Mouse (Mus musculus) hindbrain, embryonic 12.5 days (tissue): ENCODE measurements around the gene Sstr4. TPM values are rescaled to one million over a fixed set of nuclear protein-coding genes. Genes with fewer than 3 reads are reported as not detected.

ENCODE experiments used
- ATAC-seq: fragments of 200-750 bp; cut with Nextera tagmentation; 2 replicates; pipeline ENCODE4 v1.8.0; 2017; ENCODE audit warnings: moderate TSS enrichment; ENCODE audit not compliant: low FRiP score
- H3K27ac ChIP-seq: fragments of 300-500 bp; sonication (generic); 2 replicates; pipeline ENCODE4 v1.5.1; 2016; ENCODE audit warnings: mild to moderate bottlenecking
- H3K27me3 ChIP-seq: fragments of 300-500 bp; sonication (generic); 2 replicates; pipeline ENCODE4 v1.6.1; 2016; ENCODE audit warnings: mild to moderate bottlenecking
- H3K36me3 ChIP-seq: fragments of 300-500 bp; sonication (generic); 2 replicates; pipeline ENCODE4 v1.6.1; 2016; ENCODE audit warnings: mild to moderate bottlenecking
- H3K4me1 ChIP-seq: fragments of 300-500 bp; sonication (generic); 2 replicates; pipeline ENCODE4 v1.6.1; 2016
- H3K4me2 ChIP-seq: fragments of 300-500 bp; sonication (generic); replicated peaks from 2 replicates; pipeline ENCODE4 v1.6.1; 2016; ENCODE audit warnings: mild to moderate bottlenecking
- H3K4me3 ChIP-seq: fragments of 300-500 bp; sonication (generic); 2 replicates; pipeline ENCODE4 v1.5.1; 2016; ENCODE audit warnings: mild to moderate bottlenecking
- H3K9ac ChIP-seq: fragments of 300-500 bp; sonication (generic); 2 replicates; pipeline ENCODE4 v1.6.1; 2016; ENCODE audit warnings: mild to moderate bottlenecking, moderate library complexity
- H3K9me3 ChIP-seq: fragments of 300-500 bp; sonication (generic); replicated peaks from 2 replicates; pipeline ENCODE4 v1.6.1; 2016; ENCODE audit warnings: mild to moderate bottlenecking
- WGBS: fragments of 180-500 bp; shearing (Covaris S2); methylation state at CpG from one replicate; pipeline ENCODE4 v1.1.7; 2016; 5-methylcytosine and 5-hydroxymethylcytosine counted together
- polyA plus RNA-seq: library from polyadenylated mRNA; unstranded; fragments of >200 nt; fragmentation: Nextera tagmentation; extraction: Ambion mirVana; gene quantifications from 2 replicates; pipeline ENCODE4 v1.2.1, GENCODE M21; 2016

The Sstr4 gene
- polyA plus RNA-seq, 1 experiment from 2014 or later = 1.7 TPM

DNA sequence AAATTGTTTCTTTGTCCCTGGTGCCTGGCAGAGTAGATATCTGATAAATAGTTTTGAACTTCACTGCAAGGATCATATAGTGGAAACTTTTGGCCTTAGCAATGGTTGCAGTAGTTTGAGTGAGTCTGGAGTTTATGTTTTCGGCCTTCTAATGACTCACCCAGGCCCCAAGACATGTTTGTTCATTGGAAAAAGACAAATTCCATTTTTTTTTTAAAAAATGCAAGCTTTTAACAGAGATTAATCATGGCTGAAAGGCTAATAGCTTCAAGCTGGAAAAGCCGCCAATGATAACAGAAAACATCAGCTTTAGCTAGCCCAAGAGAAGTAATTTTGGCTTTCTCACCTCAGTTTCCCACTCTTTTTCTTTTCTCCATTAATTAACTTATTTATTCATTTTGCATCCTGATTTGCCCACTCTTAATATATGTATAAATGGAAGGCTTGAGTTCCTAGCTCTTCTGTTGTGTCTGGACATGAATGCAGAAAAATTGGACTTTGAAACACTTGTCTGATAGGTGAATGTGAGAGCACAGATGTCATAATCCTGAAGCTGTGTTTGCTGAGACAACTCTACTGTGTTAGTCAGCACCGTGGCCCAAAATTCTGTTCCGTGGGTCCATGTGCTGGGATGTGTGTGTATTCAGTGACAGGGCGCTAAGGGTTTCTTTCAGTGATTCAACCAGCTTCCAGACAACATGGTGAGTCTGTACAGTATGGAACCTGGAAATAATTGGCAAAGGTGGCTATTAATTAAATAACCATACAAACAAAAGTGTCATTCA lies 3.9 kb downstream of the Sstr4 start:
- no peaks in the 10 kb centered on the region for H3K36me3 ChIP-seq
- H3K27me3 ChIP-seq = peaks cover 42% of the 10 kb centered on the region
- no peak overlapping the region for H3K27ac ChIP-seq
- peaks cover 12% of the 10 kb centered on the region; the same call in 1 of the 2 replicates for H3K4me1 ChIP-seq
- no peak overlapping the region for H3K4me2 ChIP-seq
- 93% methylated on average over 5 of the region's 5 CpGs for WGBS
- ATAC-seq = no peak
- no peaks in the 10 kb centered on the region for H3K9me3 ChIP-seq
- H3K4me3 ChIP-seq = no peak overlapping the region
- no peak overlapping the region for H3K9ac ChIP-seq

DNA sequence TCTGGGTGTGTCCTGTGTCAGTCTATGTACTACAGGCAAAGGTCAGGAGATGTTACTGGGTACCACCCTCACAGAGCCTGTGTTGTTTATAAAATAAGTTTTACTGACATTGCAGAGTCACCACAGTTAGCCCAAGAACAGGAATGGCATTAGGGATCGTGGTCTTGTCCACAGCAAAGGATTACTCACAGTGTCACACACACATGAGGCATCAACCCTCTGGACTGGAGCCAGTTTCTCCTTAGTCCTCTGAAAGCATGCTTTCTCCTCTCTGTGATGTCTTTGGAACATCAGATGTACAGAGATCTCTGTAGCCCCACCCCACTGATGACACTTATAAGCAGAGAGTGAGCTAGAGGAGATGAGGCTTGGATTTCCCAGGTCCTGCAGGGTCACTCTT lies 7.1 kb downstream of the Sstr4 start:
- no peak overlapping the region for H3K4me2 ChIP-seq
- peaks cover 38% of the 10 kb centered on the region for H3K27me3 ChIP-seq
- WGBS = 96% methylated on average over 1 of the region's 1 CpGs
- H3K27ac ChIP-seq = no peak overlapping the region
- H3K9ac ChIP-seq = no peak overlapping the region
- no peak overlapping the region for H3K4me3 ChIP-seq
- no peak for ATAC-seq
- no peaks in the 10 kb centered on the region for H3K9me3 ChIP-seq
- no peaks in the 10 kb centered on the region for H3K36me3 ChIP-seq
- peaks cover 14% of the 10 kb centered on the region for H3K4me1 ChIP-seq

GRCm38 (mm10) chr2:148404906-148405305 lies 9.8 kb downstream of the Sstr4 start:
- Histone ChIP-seq H3K27ac (no peak overlapping the region), H3K9me3 (no peaks in the 10 kb centered on the region), H3K36me3 (no peaks in the 10 kb centered on the region), H3K27me3 (peaks cover 50% of the 10 kb centered on the region), H3K4me1 (peaks cover 29% of the 10 kb centered on the region), H3K4me2 (no peak overlapping the region), H3K9ac (no peak overlapping the region), H3K4me3 (no peak overlapping the region)
- 74% methylated on average over 5 of the region's 5 CpGs for WGBS
- no peak for ATAC-seq

DNA sequence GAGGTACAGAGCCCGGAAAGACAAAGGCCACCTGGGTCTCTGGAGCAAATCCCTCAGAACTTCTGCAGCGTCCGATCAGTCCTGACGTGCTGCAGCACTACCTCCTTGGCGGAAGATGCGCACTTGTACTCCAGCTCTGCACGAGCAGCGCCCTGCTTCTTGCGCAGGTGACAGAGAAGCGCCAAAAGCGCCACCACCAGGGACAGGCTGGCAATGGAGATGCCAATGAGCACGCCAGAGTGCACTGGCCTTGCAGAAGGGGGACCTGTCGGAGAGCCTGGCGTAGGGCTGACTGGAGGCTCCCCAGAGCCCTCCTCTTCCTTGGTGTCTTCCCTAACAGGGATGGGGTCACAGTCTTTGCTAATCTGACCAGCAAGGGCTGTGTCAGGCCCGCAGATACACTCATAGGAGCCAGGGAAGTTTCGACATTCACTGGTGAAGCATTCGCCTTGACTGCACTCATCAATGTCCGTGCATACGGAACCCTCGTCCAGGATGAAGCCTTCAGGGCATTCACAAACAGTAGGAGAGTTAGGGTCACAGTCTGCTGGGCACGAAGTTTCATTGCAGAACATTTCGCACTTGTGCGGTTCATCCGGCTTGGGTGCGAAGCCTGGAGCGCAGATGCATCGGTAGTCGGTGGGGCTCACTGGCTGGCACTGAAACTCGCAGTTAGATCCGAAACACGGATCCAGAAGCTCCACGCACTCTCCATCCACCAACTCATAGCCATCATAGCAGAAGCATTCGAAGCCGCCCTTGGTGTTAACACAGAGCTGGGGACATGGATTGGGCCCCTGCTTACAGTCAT lies 11.2 kb downstream of the Sstr4 start:
- peaks cover 50% of the 10 kb centered on the region for H3K27me3 ChIP-seq
- ATAC-seq = peak; percentile 15; the same call in 1 of the 2 replicates
- WGBS = 12% methylated on average over 34 of the region's 34 CpGs

DNA sequence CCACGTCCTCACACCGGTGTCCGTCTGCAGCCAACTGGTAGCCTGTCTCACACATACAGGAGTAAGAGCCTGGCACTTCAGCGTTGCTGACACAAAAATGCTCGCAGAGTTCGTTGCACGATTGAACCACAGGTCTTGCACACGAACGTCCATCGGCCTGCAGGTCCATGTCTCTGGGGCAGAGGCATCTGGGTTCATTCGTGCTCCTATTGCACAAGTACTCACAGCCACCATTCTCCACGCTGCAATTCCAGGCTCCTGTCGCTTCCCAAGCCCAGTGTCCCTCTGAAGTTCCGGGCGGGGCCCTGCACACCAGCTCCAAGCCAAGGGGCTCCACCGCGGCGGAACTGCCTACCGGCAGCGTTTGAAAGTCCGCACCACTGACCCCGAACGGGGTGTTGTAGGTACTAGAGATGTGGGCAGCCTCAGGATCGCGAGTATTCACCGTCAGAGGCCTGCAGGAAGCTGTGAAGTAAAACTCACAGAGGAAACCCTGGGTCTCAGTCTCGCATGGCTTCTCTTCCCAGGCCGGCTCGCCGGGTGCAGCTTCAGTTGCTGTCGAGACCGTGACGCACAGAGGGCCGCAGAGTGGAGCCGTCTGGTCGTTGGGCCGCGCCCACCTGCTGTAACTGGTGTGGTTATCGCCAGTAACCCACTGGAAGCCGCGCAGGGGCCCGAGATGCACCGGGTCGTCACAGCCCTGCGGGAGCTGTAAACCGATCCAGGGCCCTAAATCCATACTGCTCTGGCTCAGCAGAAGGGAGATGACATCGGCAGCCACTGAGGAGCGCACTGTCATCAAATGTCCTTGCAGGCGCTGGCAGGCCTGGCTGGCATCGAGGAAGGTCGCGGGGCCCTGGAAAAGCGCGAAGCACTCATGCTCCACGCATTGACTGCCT lies 12.1 kb downstream of the Sstr4 start:
- Histone ChIP-seq H3K9ac (peak overlapping the region; percentile 20), H3K27ac (no peak overlapping the region), H3K4me3 (peak overlapping the region; percentile 35), H3K36me3 (no peaks in the 10 kb centered on the region), H3K27me3 (peaks cover 49% of the 10 kb centered on the region), H3K4me2 (peak overlapping the region; percentile 63), H3K4me1 (peaks cover 29% of the 10 kb centered on the region), H3K9me3 (no peaks in the 10 kb centered on the region)
- WGBS = 6% methylated on average over 55 of the region's 55 CpGs
- peak; percentile 58 for ATAC-seq

More for the DNA sequence above, 11.2 kb downstream of the Sstr4 start:
- H3K9ac ChIP-seq = no peak overlapping the region
- H3K4me2 ChIP-seq = peak overlapping the region; percentile 63
- no peaks in the 10 kb centered on the region for H3K9me3 ChIP-seq
- H3K4me1 ChIP-seq = peaks cover 29% of the 10 kb centered on the region
- H3K36me3 ChIP-seq = no peaks in the 10 kb centered on the region
- H3K4me3 ChIP-seq = peak overlapping the region; percentile 35
- no peak overlapping the region for H3K27ac ChIP-seq

DNA sequence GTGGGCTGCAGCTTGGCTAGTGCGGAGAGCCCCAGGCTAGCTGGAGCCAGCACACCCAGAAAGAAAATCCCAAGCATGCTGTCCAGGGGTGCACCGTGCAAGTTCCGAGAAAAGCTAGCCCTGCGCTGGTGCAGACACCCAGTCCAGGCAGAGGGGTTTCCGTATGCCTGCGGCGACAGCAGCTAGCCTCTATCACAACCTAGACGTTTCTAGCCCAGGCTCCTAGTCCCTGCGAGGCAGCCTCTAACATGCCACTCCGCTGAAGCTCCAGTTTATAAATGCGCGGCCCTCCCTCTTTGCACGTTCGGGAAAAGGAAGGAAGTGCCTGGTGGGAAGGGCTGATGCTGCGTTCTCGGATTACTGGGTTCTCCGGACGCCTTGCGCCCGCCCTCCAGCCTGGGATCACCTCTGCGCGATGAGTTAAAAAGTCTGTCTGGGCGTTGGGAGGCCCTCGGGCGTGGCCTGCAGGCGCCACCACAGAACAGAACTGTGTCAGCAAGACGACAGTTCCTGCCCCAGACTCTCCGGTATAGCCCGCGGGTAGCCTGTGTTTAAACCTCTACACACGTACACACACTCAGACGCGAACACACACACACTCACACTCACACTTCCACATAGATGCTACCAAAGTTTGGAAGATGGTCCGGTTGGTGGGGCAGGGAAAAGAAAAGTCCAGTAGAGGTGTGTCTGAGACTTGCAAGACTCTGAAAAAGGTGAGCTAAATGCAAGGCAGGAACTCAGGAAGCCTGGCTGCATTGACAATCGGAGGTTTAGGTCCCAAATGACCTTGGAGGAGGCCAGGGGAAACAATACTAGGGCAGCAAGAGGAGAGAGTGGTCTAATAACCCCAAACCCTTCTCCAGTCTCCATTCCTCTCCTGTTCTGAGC lies 13.0 kb downstream of the Sstr4 start, which contains the start of gene Thbd:
Gene Thbd, minus strand, starts transcription at position 319 of the 891 bp plus-strand sequence.
- Histone ChIP-seq H3K9me3 (no peaks in the 10 kb centered on the region), H3K4me2 (peak within 1 kb of the TSS; percentile 63), H3K4me3 (peak within 1 kb of the TSS; percentile 35), H3K9ac (peak within 1 kb of the TSS; percentile 20), H3K4me1 (peaks cover 29% of the 10 kb centered on the region), H3K36me3 (no peaks in the 10 kb centered on the region), H3K27ac (no peak within 1 kb of the TSS), H3K27me3 (peaks cover 46% of the 10 kb centered on the region)
- ATAC-seq = peak; percentile 66
- WGBS = 2% methylated on average over 35 of the region's 35 CpGs

- Histone ChIP-seq H3K4me2 (peak overlapping the region; percentile 63; the same call in 1 of the 2 replicates), H3K9ac (no peak overlapping the region), H3K4me3 (no peak overlapping the region), H3K36me3 (no peaks in the 10 kb centered on the region), H3K27ac (no peak overlapping the region), H3K27me3 (peaks cover 46% of the 10 kb centered on the region), H3K9me3 (no peaks in the 10 kb centered on the region), H3K4me1 (peaks cover 29% of the 10 kb centered on the region)
- ATAC-seq = 0 out of 2 replicates have a peak, but pooled peaks have one; percentile 7
- 9% methylated on average over 6 of the region's 6 CpGs for WGBS
Observed at GRCm38 (mm10) chr2:148408761-148409120, 13.6 kb downstream of the Sstr4 start.

GRCm38 (mm10) chr2:148409141-148409540 lies 14.0 kb downstream of the Sstr4 start:
- WGBS = 19% methylated on average over 9 of the region's 9 CpGs
- no peaks in the 10 kb centered on the region for H3K36me3 ChIP-seq
- no peak overlapping the region for H3K9ac ChIP-seq
- peaks cover 29% of the 10 kb centered on the region for H3K4me1 ChIP-seq
- no peak overlapping the region for H3K27ac ChIP-seq
- H3K4me2 ChIP-seq = no peak overlapping the region
- no peaks in the 10 kb centered on the region for H3K9me3 ChIP-seq
- H3K27me3 ChIP-seq = peaks cover 46% of the 10 kb centered on the region
- H3K4me3 ChIP-seq = no peak overlapping the region
- peak; percentile 77 for ATAC-seq

- ATAC-seq = no peak
- no peak overlapping the region for H3K4me3 ChIP-seq
- H3K27ac ChIP-seq = no peak overlapping the region
- no peak overlapping the region for H3K4me2 ChIP-seq
- peaks cover 29% of the 10 kb centered on the region for H3K4me1 ChIP-seq
- H3K9me3 ChIP-seq = no peaks in the 10 kb centered on the region
- H3K36me3 ChIP-seq = no peaks in the 10 kb centered on the region
- H3K27me3 ChIP-seq = peaks cover 42% of the 10 kb centered on the region
- 85% methylated on average over 1 of the region's 1 CpGs for whole genome bisulfite sequencing
- no peak overlapping the region for H3K9ac ChIP-seq
Observed at GRCm38 (mm10) chr2:148409821-148410220, 14.7 kb downstream of the Sstr4 start.

DNA sequence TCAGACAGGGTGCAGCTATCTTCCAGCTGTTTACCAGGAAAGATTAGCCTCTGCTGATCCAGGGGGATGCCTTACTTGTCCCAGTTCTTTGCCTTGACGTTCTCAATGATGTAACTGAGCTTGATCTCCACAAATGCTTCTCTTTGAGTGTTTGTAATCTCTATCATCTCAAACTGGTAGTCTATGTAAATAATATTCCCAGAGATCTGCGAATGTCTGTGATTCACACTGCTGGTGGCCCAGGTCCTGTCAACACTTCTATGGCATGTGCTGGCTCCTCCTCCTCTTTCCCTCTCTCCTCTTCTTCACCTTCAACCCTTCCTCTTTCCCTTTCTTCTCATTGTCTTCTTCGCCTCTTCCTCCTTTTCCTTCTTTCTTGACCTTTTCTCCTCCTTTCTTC lies 24.0 kb downstream of the Sstr4 start:
- Histone ChIP-seq H3K4me2 (no peak overlapping the region), H3K4me1 (no peaks in the 10 kb centered on the region), H3K27ac (no peak overlapping the region), H3K9ac (no peak overlapping the region), H3K4me3 (no peak overlapping the region), H3K36me3 (no peaks in the 10 kb centered on the region), H3K9me3 (no peaks in the 10 kb centered on the region), H3K27me3 (no peaks in the 10 kb centered on the region)
- WGBS = 86% methylated on average over 3 of the region's 3 CpGs
- ATAC-seq = no peak

GRCm38 (mm10) chr2:148419776-148420175 lies 24.6 kb downstream of the Sstr4 start:
- H3K36me3 ChIP-seq = no peaks in the 10 kb centered on the region
- no peak overlapping the region for H3K4me3 ChIP-seq
- H3K27me3 ChIP-seq = no peaks in the 10 kb centered on the region
- no peak overlapping the region for H3K27ac ChIP-seq
- no peaks in the 10 kb centered on the region for H3K4me1 ChIP-seq
- H3K9me3 ChIP-seq = no peaks in the 10 kb centered on the region
- 92% methylated on average over 2 of the region's 2 CpGs for WGBS
- H3K4me2 ChIP-seq = no peak overlapping the region
- no peak overlapping the region for H3K9ac ChIP-seq
- ATAC-seq = no peak
